ENCODE assay signal across 12 mouse cellular contexts in genomic region chr13:63083663-63084062, GRCm38 (mm10).
"Had no signal": no experiment of that assay in that cellular context is flagged by ENCODE, and none has a peak within 500 bp of the region (broad histone marks: within the 10 kb centered on the region; RNA-seq: fewer than 3 reads in every experiment).

No protein-coding gene starts in this region.

- DNase-seq: kidney, adult 9 months; kidney, postnatal 36 days; layer of hippocampus, adult 9-11 months; left cerebral cortex, postnatal 4 days; lung, postnatal 36 days; midbrain, embryonic 14.5 days; thymus, postnatal 4 days had no signal

- H3K27ac ChIP-seq: kidney, postnatal 0 days; limb, embryonic 15.5 days; liver, embryonic 12.5 days; neural tube, embryonic 15.5 days had no signal

- H3K36me3 ChIP-seq: limb, embryonic 15.5 days; liver, embryonic 12.5 days; neural tube, embryonic 15.5 days had no signal

- H3K4me2 ChIP-seq: limb, embryonic 15.5 days; liver, embryonic 12.5 days; neural tube, embryonic 15.5 days had no signal

- H3K27me3 ChIP-seq: limb, embryonic 15.5 days; liver, embryonic 12.5 days; neural tube, embryonic 15.5 days had no signal

- ATAC-seq: liver, embryonic 12.5 days had no signal

- H3K9ac ChIP-seq: limb, embryonic 15.5 days; liver, embryonic 12.5 days; neural tube, embryonic 15.5 days had no signal

- H3K9me3 ChIP-seq: limb, embryonic 15.5 days; liver, embryonic 12.5 days; neural tube, embryonic 15.5 days had no signal

- H3K4me3 ChIP-seq: limb, embryonic 15.5 days; liver, embryonic 12.5 days; myocyte; neural tube, embryonic 15.5 days had no signal

- H3K4me1 ChIP-seq: liver, embryonic 12.5 days; neural tube, embryonic 15.5 days had no signal
